Mouse (Mus musculus) mouse embryonic stem cell (cell line): ENCODE measurements around the gene Snrpd3.

Experiments used
- in situ Hi-C, 2 experiments: fragments of 300-500 bp; cut with MboI; formaldehyde crosslinking; loops; 1 replicate in 1 of 2; 3 replicates in 1 of 2; pipeline ENCODE4 v1.14.3; 2019 to 2020; ENCODE audit warnings: low sequenced_read_pairs in 2 of 2, low pct_unique_long_range_greater_than_20kb in 1 of 2, mixed read lengths in 1 of 2; ENCODE audit not compliant: unreplicated experiment in 1 of 2

The Snrpd3 gene

DNA sequence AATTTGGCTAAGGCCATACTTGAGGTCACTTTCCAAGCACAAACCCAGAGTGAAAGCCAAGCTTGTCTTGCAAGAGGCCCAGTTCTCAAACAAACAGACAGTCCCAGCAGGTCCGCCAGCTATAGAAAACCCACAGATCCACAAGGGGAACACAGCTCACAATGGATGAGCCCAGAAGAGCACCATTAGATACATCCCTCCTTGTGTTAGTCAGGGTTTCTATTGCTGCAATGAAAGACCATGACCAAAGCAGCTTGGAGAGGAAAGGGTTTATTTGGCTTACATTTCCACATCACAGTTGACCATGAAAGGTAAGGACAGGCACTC is 69.2 kb downstream of the Snrpd3 start:
- in situ Hi-C loops: loop anchor here (10.0 to 25.0 kb wide), 3 partner anchors 118 to 376 kb away; partner anchors contain the start of gene Gm5134 (in 1 of the 2)
